Comparison of ENCODE assay signal across 27 mouse cellular contexts in genomic region chr9:78224418-78224817, GRCm38 (mm10). TPM values are rescaled to one million over a fixed set of nuclear protein-coding genes. Genes with fewer than 3 reads are reported as not detected.
"Had no signal": no experiment of that assay in that cellular context is flagged by ENCODE, and none has a peak within 500 bp of the region (broad histone marks: within the 10 kb centered on the region; RNA-seq: fewer than 3 reads in every experiment).

No protein-coding gene starts in this region.

- ATAC-seq: liver, postnatal 0 days; lung, postnatal 0 days; midbrain, embryonic 16.5 days had no signal

- DNase-seq: liver, postnatal 0 days; lung, adult 2 months; lung, postnatal 14 days; lung, postnatal 36 days; midbrain, embryonic 14.5 days; retina, postnatal 1 day; right cerebral cortex, adult 18-20 months; right cerebral cortex, postnatal 25 days; right cerebral cortex, postnatal 4 days; thymus, adult 2 months; thymus, postnatal 25 days; thymus, postnatal 4 days had no signal

- H3K9ac ChIP-seq: liver, embryonic 15.5 days; liver, postnatal 0 days; lung, embryonic 15.5 days; midbrain, embryonic 12.5 days; neural tube, embryonic 13.5 days; neural tube, embryonic 15.5 days; stomach, embryonic 15.5 days had no signal

- H3K27me3 ChIP-seq: liver, embryonic 15.5 days; lung, embryonic 15.5 days; midbrain, embryonic 12.5 days; neural tube, embryonic 13.5 days; neural tube, embryonic 15.5 days; stomach, embryonic 15.5 days had no signal

- H3K9me3 ChIP-seq: liver, embryonic 15.5 days; lung, embryonic 15.5 days; midbrain, embryonic 10.5 days; midbrain, embryonic 12.5 days; neural tube, embryonic 13.5 days; neural tube, embryonic 15.5 days; stomach, embryonic 15.5 days had no signal

- H3K4me2 ChIP-seq: liver, embryonic 15.5 days; lung, embryonic 15.5 days; midbrain, embryonic 12.5 days; neural tube, embryonic 13.5 days; neural tube, embryonic 15.5 days; stomach, embryonic 15.5 days had no signal

- H3K36me3 ChIP-seq: liver, embryonic 15.5 days; lung, embryonic 15.5 days; midbrain, embryonic 10.5 days; midbrain, embryonic 12.5 days; neural tube, embryonic 13.5 days; neural tube, embryonic 15.5 days; stomach, embryonic 15.5 days had no signal

- H3K4me1 ChIP-seq: liver, embryonic 15.5 days; lung, embryonic 15.5 days; midbrain, embryonic 10.5 days; midbrain, embryonic 12.5 days; neural tube, embryonic 13.5 days; neural tube, embryonic 15.5 days; stomach, embryonic 15.5 days had no signal

- H3K4me3 ChIP-seq: liver, embryonic 15.5 days; lung, embryonic 15.5 days; midbrain, embryonic 10.5 days; midbrain, embryonic 12.5 days; myocyte; neural tube, embryonic 13.5 days; neural tube, embryonic 15.5 days; stomach, embryonic 15.5 days had no signal

- H3K27ac ChIP-seq: liver, embryonic 15.5 days; lung, embryonic 15.5 days; macrophage; midbrain, embryonic 10.5 days; midbrain, embryonic 12.5 days; neural tube, embryonic 13.5 days; neural tube, embryonic 15.5 days; stomach, embryonic 15.5 days had no signal

RNA-seq across cellular contexts. Expression of gene Gsta1, which starts 6.0 kb away (rescaled TPM):
- total RNA-seq: megakaryocyte progenitor cell, adult 5-6 weeks; megakaryocyte-erythroid progenitor cell, adult 5-6 weeks had no signal
- polyA plus RNA-seq: liver, embryonic 15.5 days; liver, postnatal 0 days; macrophage; midbrain, embryonic 10.5 days; midbrain, embryonic 12.5 days; midbrain, embryonic 14.5 days; midbrain, embryonic 16.5 days; neural tube, embryonic 11.5 days; neural tube, embryonic 13.5 days; neural tube, embryonic 15.5 days had no signal

RNA-seq across cellular contexts. Expression of gene Gm3776, which starts 32.5 kb away (rescaled TPM):
- total RNA-seq: megakaryocyte progenitor cell, adult 5-6 weeks; megakaryocyte-erythroid progenitor cell, adult 5-6 weeks had no signal
- polyA plus RNA-seq: lung, embryonic 15.5 days; macrophage; midbrain, embryonic 10.5 days; midbrain, embryonic 12.5 days; midbrain, embryonic 14.5 days; midbrain, embryonic 16.5 days; neural tube, embryonic 11.5 days; neural tube, embryonic 13.5 days; neural tube, embryonic 15.5 days; spleen, adult 2 months had no signal

RNA-seq across cellular contexts. Expression of gene Gsta4, which starts 41.8 kb away (rescaled TPM):
- polyA plus RNA-seq: macrophage had no signal
